Mouse (Mus musculus) left cerebral cortex, adult 2 months (tissue): ENCODE results near the gene Gm17657. TPM values are rescaled to one million over a fixed set of nuclear protein-coding genes. Genes with fewer than 3 reads are reported as not detected.
"Not testable (repeated sequence)": the region's sequence is repeated elsewhere in the genome, so short reads cannot be mapped to it uniquely, and the experiment has no call there.

Experiments
- DNase-seq, 2 experiments: peaks; one replicate each; pipeline ENCODE4 v3.0.0; 2021 to 2022; ENCODE audit warnings: low spot score in 2 of 2, mixed read lengths in 1 of 2; ENCODE audit errors: extremely low spot score in 1 of 2
- H3K27ac ChIP-seq: fragments of 200-600 bp; 2 replicates; pipeline ENCODE4 v1.8.1; 2022
- H3K4me3 ChIP-seq: fragments of 200-600 bp; 2 replicates; pipeline ENCODE4 v1.8.1; 2022
- CTCF ChIP-seq: fragments of 200-600 bp; IDR thresholded peaks from 2 replicates; pipeline ENCODE4 v1.8.1; 2022; ENCODE audit warnings: antibody characterized with exemption, mild to moderate bottlenecking, moderate library complexity
- intact Hi-C: fragments of 180-260 bp; cut with DNase I; formaldehyde crosslinking; loops from one replicate; pipeline ENCODE4 v1.15.1; 2025
- total RNA-seq, 2 experiments: library from RNA; stranded (reverse); gene quantifications; 2 replicates each; pipeline ENCODE4 v1.2.3; 2021

The Gm17657 gene
- total RNA-seq, 2 experiments from 2014 or later = not detected

DNA sequence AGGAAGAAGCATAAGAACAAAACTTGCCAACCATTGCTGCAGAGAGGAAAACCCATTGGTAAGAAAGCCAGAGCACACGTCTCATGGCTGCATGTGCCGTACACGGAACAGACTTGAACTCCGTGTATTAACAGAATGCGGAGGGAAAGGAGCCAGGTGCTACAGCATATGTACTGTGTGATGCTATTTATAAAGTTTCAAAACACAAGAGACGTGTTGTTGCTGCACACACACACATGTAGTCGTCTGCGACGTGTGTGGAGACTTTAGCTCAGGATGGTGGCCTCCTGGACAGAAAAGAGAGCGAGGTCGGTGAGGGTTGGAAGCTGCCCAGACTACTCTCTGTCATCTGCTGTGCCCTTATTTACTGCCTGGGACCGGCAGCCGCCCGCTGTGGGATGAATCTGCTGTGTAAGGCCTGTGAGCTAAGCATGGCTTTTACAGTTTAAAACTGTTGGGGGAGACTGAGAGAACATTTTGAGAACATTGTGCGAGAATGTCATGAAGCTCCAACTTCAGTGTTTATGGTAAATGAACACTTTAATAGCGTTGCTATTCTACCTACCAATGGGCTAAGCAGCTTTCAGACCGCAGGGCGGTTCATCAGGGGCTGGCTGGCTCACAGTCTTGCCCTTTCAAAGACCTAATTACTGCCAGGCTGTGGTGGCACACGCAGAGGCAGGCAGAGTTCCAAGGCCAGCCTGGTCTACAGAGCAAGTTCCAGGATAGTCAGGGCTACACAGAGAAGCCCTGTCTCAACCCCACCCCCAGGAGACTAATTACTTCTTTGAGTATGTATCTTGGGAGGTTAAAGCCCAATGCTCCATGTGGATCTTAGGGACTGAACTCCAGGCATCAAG is 6.4 kb downstream of the Gm17657 start:
- H3K4me3 ChIP-seq = no peak overlapping the region
- H3K27ac ChIP-seq = no peak overlapping the region
- no peak for TF ChIP-seq CTCF
- no peak for DNase-seq
- intact Hi-C loops = no loop called here

DNA sequence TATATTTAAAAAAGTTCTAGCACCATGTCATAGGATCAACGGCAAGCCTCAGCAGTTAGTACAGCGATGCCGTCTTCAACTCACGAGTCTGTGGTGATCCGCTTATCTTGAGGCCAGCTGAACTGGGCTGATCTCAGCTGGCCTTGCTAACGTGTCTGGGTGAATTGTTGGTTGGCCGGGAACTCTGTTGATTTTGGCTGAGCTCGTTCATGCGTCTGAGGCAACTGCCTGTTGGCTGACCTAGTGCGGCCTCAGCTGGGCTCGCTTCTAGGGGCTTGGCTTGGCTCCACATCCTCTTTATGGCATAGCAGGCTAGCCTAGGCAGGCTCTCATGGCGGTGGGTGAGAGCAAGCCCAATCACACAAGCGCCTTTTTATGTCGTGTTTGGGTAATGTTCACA is 8.0 kb downstream of the Gm17657 start:
- TF ChIP-seq CTCF = no peak
- intact Hi-C loops = no loop called here
- no peak for DNase-seq
- no peak overlapping the region for H3K27ac ChIP-seq
- no peak overlapping the region for H3K4me3 ChIP-seq

DNA sequence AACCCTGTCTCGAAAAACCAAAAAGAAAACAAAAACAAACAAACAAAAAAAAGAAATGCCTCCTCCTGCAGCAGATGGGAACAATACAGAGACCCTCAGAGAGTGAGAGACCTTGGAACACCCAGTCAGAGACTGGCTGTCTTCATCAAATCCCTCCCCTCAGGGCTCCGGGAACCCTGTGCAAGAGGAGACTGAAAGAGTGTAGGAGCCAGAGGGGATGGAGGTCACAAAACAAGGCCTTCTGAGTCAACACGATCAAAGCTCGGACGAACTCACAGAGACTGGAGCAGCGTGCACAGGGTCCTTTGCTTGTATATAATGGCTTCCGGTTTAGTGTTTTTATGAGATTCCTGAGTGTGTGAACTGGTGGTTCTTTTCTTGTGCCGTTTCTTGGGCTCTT is 9.0 kb downstream of the Gm17657 start:
- H3K4me3 ChIP-seq = no peak overlapping the region
- intact Hi-C loops = no loop called here
- no peak for TF ChIP-seq CTCF
- H3K27ac ChIP-seq = no peak overlapping the region
- DNase-seq = no peak

DNA sequence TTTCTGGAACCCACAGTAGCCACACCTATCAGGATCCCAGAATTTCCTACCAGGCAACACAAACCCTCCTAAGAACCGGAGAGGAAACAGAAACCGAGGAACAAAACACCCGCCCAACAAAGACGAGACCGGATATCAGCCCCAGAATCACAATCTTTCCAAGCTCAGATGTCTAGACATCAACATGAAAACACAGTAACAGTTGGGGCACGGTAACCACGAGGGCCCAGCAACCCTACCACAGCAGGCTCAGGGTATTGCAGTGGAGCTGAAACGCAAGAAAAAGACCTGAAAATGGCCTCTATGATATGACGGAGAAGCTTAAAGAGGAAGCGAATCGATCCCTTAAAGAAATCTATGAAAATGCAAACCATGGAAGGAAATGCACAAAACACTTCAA is 15.6 kb downstream of the Gm17657 start:
- intact Hi-C loops = no loop called here
- DNase-seq = no peak
- H3K27ac ChIP-seq = no peak overlapping the region
- no peak for TF ChIP-seq CTCF
- H3K4me3 ChIP-seq = no peak overlapping the region

DNA sequence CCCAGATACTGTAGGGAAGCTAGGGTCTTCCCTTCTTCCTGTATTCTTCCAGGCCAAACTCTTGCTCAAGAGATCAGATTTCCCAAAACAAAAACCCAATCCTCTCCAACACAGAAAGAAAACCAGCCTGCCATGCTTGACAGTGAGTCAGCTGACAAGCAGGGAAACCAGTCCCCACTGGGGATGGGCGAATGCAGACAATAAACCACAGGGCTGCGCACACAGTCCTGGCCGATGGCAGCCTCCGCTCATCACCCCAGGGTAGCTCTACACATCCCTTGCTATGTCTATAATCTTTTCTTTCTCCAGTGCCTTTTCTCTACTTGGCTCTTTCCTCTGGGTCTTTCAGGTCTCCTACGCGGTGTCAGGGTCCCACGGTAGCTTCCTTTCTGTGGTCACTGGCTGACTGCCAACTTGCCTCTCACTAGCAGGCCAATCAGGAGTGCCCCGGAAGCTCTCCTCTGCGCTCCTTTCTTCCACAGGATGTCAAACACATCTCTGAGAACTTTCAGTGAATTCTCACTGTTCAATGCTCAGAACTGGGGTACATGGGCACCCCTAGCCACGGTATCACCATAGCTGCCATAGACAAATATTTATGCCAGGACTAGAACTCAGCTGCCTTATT is 17.6 kb downstream of the Gm17657 start:
- DNase-seq = no peak
- no peak overlapping the region for H3K27ac ChIP-seq
- intact Hi-C loops = no loop called here
- TF ChIP-seq CTCF = no peak
- no peak overlapping the region for H3K4me3 ChIP-seq

DNA sequence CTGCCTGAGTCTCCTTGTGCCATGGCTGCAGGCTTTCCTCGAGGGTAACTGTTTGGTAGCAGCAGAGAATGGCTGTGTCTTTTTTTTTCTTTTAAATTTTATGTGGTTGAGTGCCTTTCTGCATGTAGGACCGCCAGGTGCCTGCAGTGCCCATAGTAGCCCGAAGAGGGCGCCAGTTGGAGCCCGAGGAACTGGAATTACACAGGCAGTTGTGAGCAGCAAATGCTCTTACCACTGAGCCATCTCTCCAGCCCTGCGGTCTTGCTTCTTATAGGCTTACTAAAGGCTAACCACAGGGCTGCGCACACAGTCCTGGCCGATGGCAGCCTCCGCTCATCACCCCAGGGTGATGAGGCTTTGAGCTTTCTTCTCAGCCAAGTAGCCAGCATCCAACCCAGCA is 18.2 kb downstream of the Gm17657 start:
- no peak overlapping the region for H3K27ac ChIP-seq
- TF ChIP-seq CTCF = no peak
- no peak for DNase-seq
- no peak overlapping the region for H3K4me3 ChIP-seq
- intact Hi-C loops = no loop called here

DNA sequence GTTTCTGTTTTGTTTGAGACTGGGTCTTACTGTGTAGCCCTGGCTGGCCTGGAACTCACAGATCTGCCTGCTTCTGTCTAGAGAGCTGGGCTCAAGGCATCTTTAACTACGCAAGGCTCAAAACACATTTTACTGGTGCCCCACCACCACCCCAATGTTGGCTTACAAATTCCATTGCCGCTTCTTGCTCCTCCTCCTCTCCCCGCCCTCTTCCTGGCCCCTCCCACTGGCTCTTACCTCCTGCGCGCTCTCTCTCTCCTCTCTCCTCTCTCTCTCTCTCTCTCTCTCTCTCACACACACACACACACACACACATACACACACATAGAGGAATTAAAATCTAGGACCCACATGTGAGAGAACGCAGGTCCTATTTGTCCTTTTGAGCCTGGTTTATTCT is 18.9 kb downstream of the Gm17657 start:
- no peak for TF ChIP-seq CTCF
- no peak for DNase-seq
- Histone ChIP-seq H3K27ac (no peak overlapping the region), H3K4me3 (no peak overlapping the region)
- intact Hi-C loops = no loop called here

DNA sequence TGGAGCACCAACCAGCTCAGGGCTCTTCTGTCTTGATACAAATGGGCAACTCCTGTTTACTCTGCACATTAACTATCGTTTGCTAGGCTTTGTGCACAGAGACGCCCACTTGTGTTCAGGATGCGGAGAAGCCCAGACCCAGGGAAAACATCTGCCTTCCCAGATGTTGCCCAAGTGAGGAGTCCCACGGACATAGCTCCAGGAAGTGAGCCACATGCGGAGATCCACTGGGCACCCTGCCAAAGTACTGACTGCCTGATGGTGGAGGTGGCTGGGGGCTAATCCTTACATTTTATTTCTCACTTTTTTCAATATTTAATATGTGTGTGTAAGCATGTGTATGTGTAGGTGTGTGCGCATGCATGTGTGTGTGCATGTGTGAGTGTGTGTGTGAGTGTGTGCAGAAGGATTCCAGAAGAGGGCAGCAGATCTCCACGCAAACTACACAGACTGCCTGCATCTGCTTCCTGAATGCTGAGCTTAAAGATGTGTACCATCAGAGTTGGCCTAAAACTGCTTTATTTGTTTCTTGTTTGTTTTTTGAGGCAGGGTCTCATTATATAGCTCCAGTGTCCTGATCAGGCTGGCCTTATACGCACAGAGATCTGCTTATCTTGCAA is 20.8 kb downstream of the Gm17657 start:
- TF ChIP-seq CTCF = no peak; the same call in 1 of the 2 replicates
- no peak overlapping the region for H3K4me3 ChIP-seq
- no peak for DNase-seq
- H3K27ac ChIP-seq = no peak overlapping the region
- intact Hi-C loops = no loop called here

DNA sequence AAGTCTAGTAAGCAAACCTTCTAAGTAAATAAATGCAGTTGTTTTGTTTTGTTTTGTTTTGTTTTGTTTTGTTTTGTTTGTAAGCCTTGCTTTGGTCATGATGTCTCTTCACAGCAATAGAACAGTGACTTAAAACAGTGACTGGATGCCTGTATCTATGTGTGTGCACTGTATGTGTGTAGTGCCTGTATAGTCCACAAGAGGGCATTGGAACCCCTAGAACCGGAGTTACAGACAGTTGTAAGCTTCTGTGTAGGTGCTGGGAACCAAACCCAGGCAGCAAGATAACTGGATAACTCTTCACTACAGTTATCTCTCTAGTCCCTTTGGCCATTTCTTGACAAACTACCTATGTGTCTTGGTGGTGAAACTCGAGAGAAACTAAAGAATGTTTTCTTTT is 23.8 kb downstream of the Gm17657 start:
- Histone ChIP-seq H3K27ac (no peak overlapping the region), H3K4me3 (no peak overlapping the region)
- no peak for TF ChIP-seq CTCF
- no peak for DNase-seq
- intact Hi-C loops = no loop called here

DNA sequence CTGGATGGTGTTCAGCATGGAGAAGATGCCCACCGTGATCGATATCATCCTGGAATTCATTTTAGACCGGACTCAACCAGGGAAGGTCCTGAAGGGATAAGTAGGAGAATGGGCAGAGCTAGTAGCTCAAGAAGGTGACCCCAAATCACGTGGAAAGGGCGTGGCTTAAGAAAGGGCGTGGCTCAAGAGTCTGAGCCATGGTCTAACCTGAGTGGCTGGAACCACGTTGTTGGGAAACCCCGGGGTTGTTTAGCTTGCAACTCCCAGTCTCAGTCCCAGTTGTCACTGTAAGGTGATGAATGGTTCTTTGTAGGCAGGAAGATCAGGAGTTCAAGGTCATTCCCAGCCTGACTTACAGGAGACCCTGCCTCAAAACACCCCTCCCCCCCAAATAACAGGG is 29.7 kb downstream of the Gm17657 start:
- no peak for DNase-seq
- H3K4me3 ChIP-seq = no peak overlapping the region
- intact Hi-C loops = no loop called here
- no peak for TF ChIP-seq CTCF
- no peak overlapping the region for H3K27ac ChIP-seq

DNA sequence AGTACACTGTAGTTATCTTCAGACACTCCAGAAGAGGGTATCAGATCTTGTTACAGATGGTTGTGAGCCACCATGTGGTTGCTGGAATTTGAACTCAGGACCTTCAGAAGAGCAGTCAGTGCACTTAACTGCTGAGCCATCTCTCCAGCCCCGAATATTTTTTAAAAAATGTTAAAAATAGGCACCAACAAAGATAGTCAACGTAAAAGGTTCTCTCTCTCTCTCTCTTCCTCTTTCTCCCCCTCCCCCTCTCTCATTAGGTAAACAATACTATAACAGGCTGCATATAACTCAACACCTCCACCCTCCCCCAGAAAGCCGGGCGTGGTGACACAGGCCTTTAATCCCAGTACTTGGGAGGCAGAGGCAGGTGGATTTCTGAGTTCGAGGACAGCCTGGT is 30.8 kb downstream of the Gm17657 start:
- DNase-seq, H3K4me3 ChIP-seq, intact Hi-C loops, H3K27ac ChIP-seq: not testable (repeated sequence)

DNA sequence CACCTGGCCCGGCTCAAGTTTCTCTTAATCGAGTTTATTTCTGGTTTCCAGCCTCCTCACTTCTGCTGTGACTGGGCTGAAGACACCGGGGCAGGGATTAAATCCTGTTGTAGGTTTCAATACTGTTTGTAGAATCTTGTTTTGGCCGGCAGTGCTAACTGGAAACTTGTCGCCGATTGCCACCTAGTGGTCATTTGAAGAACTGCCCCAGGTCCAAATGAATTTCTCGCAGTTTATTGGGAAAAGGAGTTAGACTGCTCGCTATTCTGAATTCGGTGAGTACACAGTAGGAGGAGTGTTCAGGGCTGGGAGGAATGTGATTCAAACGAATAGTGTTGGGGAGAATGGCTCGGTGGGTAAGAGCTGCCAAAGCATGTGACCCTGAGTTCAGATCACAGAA is 35.0 kb downstream of the Gm17657 start:
- Histone ChIP-seq H3K27ac (no peak overlapping the region), H3K4me3 (no peak overlapping the region)
- intact Hi-C loops = loop anchor here (1.0 to 5.0 kb wide), 3 partner anchors 117 to 257 kb away; no protein-coding TSS in a partner anchor
- TF ChIP-seq CTCF = peak; percentile 100
- DNase-seq = peak; percentile 80 to 85
